Mouse (Mus musculus) heart, postnatal 0 days (tissue): ENCODE results near the gene Tas2r121.

Experiments
- CTCF ChIP-seq: IDR thresholded peaks from 2 replicates; pipeline ENCODE4 v1.5.1; 2016; ENCODE audit warnings: antibody characterized with exemption, control low read depth, low read depth
- EP300 ChIP-seq: IDR thresholded peaks from 2 replicates; pipeline ENCODE4 v1.6.1; 2016; ENCODE audit warnings: antibody characterized with exemption, low read depth

- TF ChIP-seq EP300 (no peak), CTCF (no peak)
Observed at GRCm38 (mm10) chr6:132737935-132738334, 37.1 kb upstream of the Tas2r121 start, which contains the start of gene Tas2r115.
